Mouse (Mus musculus) heart, adult 2 months (tissue): ENCODE data around the gene Btnl6. TPM values are rescaled to one million over a fixed set of nuclear protein-coding genes. Genes with fewer than 3 reads are reported as not detected.

Source experiments
- DNase-seq, 2 experiments: peaks; one replicate each; pipeline ENCODE4 v3.0.0; 2021
- H3K27ac ChIP-seq: fragments of 200-600 bp; 2 replicates; pipeline ENCODE4 v1.8.1; 2022
- H3K27me3 ChIP-seq: fragments of 200-500 bp; 2 replicates; pipeline ENCODE4 v1.6.1; 2012; ENCODE audit warnings: mild to moderate bottlenecking, low read length, inconsistent platforms, mixed read lengths; ENCODE audit not compliant: control insufficient read depth, insufficient read depth
- H3K36me3 ChIP-seq: fragments of 200-500 bp; 2 replicates; pipeline ENCODE4 v1.6.1; 2012; ENCODE audit warnings: low read length, inconsistent platforms; ENCODE audit not compliant: control insufficient read depth, insufficient read depth
- H3K4me1 ChIP-seq: fragments of 200-500 bp; 2 replicates; pipeline ENCODE4 v1.6.1; 2011; ENCODE audit warnings: low read length; ENCODE audit not compliant: control insufficient read depth, insufficient read depth
- H3K4me3 ChIP-seq: fragments of 200-600 bp; 2 replicates; pipeline ENCODE4 v1.8.1; 2022
- H3K79me2 ChIP-seq: fragments of 200-500 bp; replicated peaks from 2 replicates; pipeline ENCODE4 v1.6.1; 2012; ENCODE audit warnings: mild to moderate bottlenecking, inconsistent platforms, low read length, moderate library complexity, mixed read lengths; ENCODE audit not compliant: control insufficient read depth, insufficient read depth
- H3K9ac ChIP-seq: fragments of 200-500 bp; 2 replicates; pipeline ENCODE4 v1.6.1; 2012; ENCODE audit warnings: low read depth, mild to moderate bottlenecking, control low read depth, inconsistent platforms, low read length, mixed read lengths
- CTCF ChIP-seq: fragments of 200-600 bp; IDR thresholded peaks from 2 replicates; pipeline ENCODE4 v1.8.1; 2022; ENCODE audit warnings: antibody characterized with exemption, mild to moderate bottlenecking, moderate library complexity
- EP300 ChIP-seq: fragments of 200-500 bp; IDR thresholded peaks from 2 replicates; pipeline ENCODE4 v1.6.1; 2011; ENCODE audit warnings: low read depth, low read length, control low read depth; ENCODE audit not compliant: insufficient read depth
- POLR2A ChIP-seq: fragments of 200-500 bp; IDR thresholded peaks from 2 replicates; pipeline ENCODE4 v1.6.1; 2011; ENCODE audit warnings: mild to moderate bottlenecking, low read depth, low read length, control low read depth; ENCODE audit not compliant: insufficient read depth
- WGBS: fragments of 180-500 bp; shearing (Covaris S2); methylation state at CpG from one replicate; pipeline ENCODE4 v1.1.7; 2018; 5-methylcytosine and 5-hydroxymethylcytosine counted together
- intact Hi-C: fragments of 180-260 bp; cut with DNase I; formaldehyde crosslinking; loops from one replicate; pipeline ENCODE4 v1.15.1; 2025
- long read RNA-seq: library from polyadenylated mRNA; stranded (forward); transcript quantifications from one replicate; pipeline ENCODE4 v2.0.0, GENCODE M21; 2021
- polyA plus RNA-seq: library from polyadenylated mRNA; depleted of rRNA; stranded (reverse); fragments of >200 nt; gene quantifications from 2 replicates; pipeline ENCODE4 v1.2.3, GENCODE M21; 2012; rRNA removed
- total RNA-seq, 2 experiments: library from RNA; stranded (reverse); gene quantifications; 2 replicates each; pipeline ENCODE4 v1.2.3; 2021

Btnl6 gene
- total RNA-seq (not detected), polyA plus RNA-seq (not detected in 2 replicates)
- long read RNA-seq = 0 reads

- no peak within 1 kb of the TSS for H3K4me3 ChIP-seq
- H3K9ac ChIP-seq = no peak within 1 kb of the TSS
- no peaks in the 10 kb centered on the region for H3K27me3 ChIP-seq
- no peaks in the 10 kb centered on the region for H3K4me1 ChIP-seq
- H3K79me2 ChIP-seq = no peaks in the 10 kb centered on the region
- no peak for DNase-seq
- no peaks in the 10 kb centered on the region for H3K36me3 ChIP-seq
- H3K27ac ChIP-seq = no peak within 1 kb of the TSS
- intact Hi-C loops = no loop called here
- no peak for TF ChIP-seq CTCF
- no peak for TF ChIP-seq EP300
- TF ChIP-seq POLR2A = no peak
- WGBS = 85% methylated on average over 4 of the region's 4 CpGs
Measured at GRCm38 (mm10) chr17:34517252-34517651, at the start of gene Btnl6. Gene Btnl6 (minus strand): TSS chr17:34517352.

- TF ChIP-seq CTCF (no peak), POLR2A (peak; percentile 92), EP300 (peak; percentile 93)
- Histone ChIP-seq H3K79me2 (no peaks in the 10 kb centered on the region), H3K36me3 (no peaks in the 10 kb centered on the region), H3K4me1 (peaks cover 3% of the 10 kb centered on the region), H3K27me3 (no peaks in the 10 kb centered on the region), H3K4me3 (peak overlapping the region; percentile 60), H3K9ac (peak overlapping the region; percentile 71), H3K27ac (peak overlapping the region; percentile 97)
- intact Hi-C loops = loop anchor here (1.0 to 2.0 kb wide), 2 partner anchors 39 to 62 kb away; partner anchors contain the start of gene Rnf5
- DNase-seq = peak; percentile 64 to 80
- 24% methylated on average over 3 of the region's 3 CpGs for WGBS
Measured at GRCm38 (mm10) chr17:34564796-34565195, 47.6 kb upstream of the Btnl6 start.

GRCm38 (mm10) chr17:34564003-34564421, 46.9 kb upstream of the Btnl6 start, which contains the start of gene Notch4:
Gene Notch4 (plus strand): TSS chr17:34564268.
- intact Hi-C loops = loop anchor here (2.0 kb wide), 1 partner anchor 63 kb away; no protein-coding TSS in a partner anchor

DNA sequence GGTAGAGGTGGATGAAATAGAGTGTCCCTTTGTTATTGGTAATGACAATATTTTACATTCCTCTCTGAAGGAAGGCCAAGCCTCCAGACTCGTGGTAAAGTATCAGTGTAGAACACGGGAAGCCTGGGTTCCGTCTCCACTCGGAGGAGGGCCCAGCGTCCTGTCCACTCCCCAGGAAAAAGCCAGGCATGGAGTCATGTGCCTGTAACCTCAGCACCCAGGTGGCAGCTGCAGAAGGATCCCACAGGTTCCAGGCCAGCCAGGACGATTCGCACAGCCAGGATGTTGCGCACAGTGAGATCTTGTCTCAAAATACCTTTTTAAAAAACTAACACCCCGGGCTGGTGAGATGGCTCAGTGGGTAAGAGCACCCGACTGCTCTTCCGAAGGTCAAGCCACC, 46.2 kb upstream of the Btnl6 start:
- DNase-seq = no peak
- intact Hi-C loops = no loop called here
- H3K27ac ChIP-seq = peak overlapping the region; percentile 97
- no peak for TF ChIP-seq CTCF
- no peak for TF ChIP-seq EP300
- no peak for TF ChIP-seq POLR2A
- H3K4me1 ChIP-seq = peaks cover 3% of the 10 kb centered on the region
- H3K27me3 ChIP-seq = no peaks in the 10 kb centered on the region
- H3K79me2 ChIP-seq = no peaks in the 10 kb centered on the region
- 56% methylated on average over 11 of the region's 11 CpGs for WGBS
- no peak overlapping the region for H3K4me3 ChIP-seq
- no peak overlapping the region for H3K9ac ChIP-seq
- H3K36me3 ChIP-seq = no peaks in the 10 kb centered on the region

More at GRCm38 (mm10) chr17:34564003-34564421, 46.9 kb upstream of the Btnl6 start, which contains the start of gene Notch4:
- peak; percentile 95 for TF ChIP-seq EP300
- TF ChIP-seq POLR2A = peak; percentile 91
- TF ChIP-seq CTCF = peak; percentile 24; the same call in 1 of the 2 replicates
- Histone ChIP-seq H3K4me3 (peak within 1 kb of the TSS; percentile 60), H3K9ac (peak within 1 kb of the TSS; percentile 71), H3K79me2 (no peaks in the 10 kb centered on the region), H3K4me1 (peaks cover 3% of the 10 kb centered on the region), H3K36me3 (no peaks in the 10 kb centered on the region), H3K27me3 (no peaks in the 10 kb centered on the region), H3K27ac (peak within 1 kb of the TSS; percentile 97)
- 15% methylated on average over 6 of the region's 6 CpGs for WGBS
- peak; percentile 73 to 79 for DNase-seq

GRCm38 (mm10) chr17:34562595-34562994, 45.4 kb upstream of the Btnl6 start:
- no peak for DNase-seq
- Histone ChIP-seq H3K9ac (no peak overlapping the region), H3K36me3 (no peaks in the 10 kb centered on the region), H3K27me3 (no peaks in the 10 kb centered on the region), H3K4me3 (no peak overlapping the region), H3K4me1 (peaks cover 3% of the 10 kb centered on the region), H3K79me2 (no peaks in the 10 kb centered on the region), H3K27ac (0 out of 2 replicates have a peak overlapping the region, but pooled peaks have one; percentile 97)
- TF ChIP-seq CTCF (no peak), EP300 (no peak), POLR2A (no peak)
- WGBS = 60% methylated on average over 3 of the region's 3 CpGs
- intact Hi-C loops = no loop called here

GRCm38 (mm10) chr17:34561200-34561599, 44.0 kb upstream of the Btnl6 start:
- peak overlapping the region; percentile 58 for H3K27ac ChIP-seq
- TF ChIP-seq POLR2A = no peak
- no peaks in the 10 kb centered on the region for H3K79me2 ChIP-seq
- H3K4me1 ChIP-seq = peaks cover 5% of the 10 kb centered on the region
- H3K9ac ChIP-seq = no peak overlapping the region
- intact Hi-C loops = no loop called here
- H3K4me3 ChIP-seq = no peak overlapping the region
- H3K27me3 ChIP-seq = no peaks in the 10 kb centered on the region
- DNase-seq = no peak
- 34% methylated on average over 8 of the region's 8 CpGs for WGBS
- H3K36me3 ChIP-seq = no peaks in the 10 kb centered on the region
